Mouse (Mus musculus) pancreas, adult 10 weeks (tissue): ENCODE measurements around the gene Tmem56. TPM values are rescaled to one million over a fixed set of nuclear protein-coding genes. Genes with fewer than 3 reads are reported as not detected.

Experiments
- polyA plus RNA-seq: library from polyadenylated mRNA; stranded (reverse); fragments of 350-450 nt; fragmentation: Illumina TruSeq; extraction: RNeasy Lipid Tissue Mini Kit (QIAGEN cat#74804); gene quantifications from one replicate; pipeline ENCODE4 v1.2.3, GENCODE M21; 2015; ENCODE audit warnings: low read depth, low replicate concordance; ENCODE audit not compliant: insufficient read depth

The Tmem56 gene
- polyA plus RNA-seq = 2.1 TPM

GRCm38 (mm10) chr3:121282998-121283397 is at the start of gene Tmem56:
Gene Tmem56 (minus strand): TSS chr3:121283098.

DNA sequence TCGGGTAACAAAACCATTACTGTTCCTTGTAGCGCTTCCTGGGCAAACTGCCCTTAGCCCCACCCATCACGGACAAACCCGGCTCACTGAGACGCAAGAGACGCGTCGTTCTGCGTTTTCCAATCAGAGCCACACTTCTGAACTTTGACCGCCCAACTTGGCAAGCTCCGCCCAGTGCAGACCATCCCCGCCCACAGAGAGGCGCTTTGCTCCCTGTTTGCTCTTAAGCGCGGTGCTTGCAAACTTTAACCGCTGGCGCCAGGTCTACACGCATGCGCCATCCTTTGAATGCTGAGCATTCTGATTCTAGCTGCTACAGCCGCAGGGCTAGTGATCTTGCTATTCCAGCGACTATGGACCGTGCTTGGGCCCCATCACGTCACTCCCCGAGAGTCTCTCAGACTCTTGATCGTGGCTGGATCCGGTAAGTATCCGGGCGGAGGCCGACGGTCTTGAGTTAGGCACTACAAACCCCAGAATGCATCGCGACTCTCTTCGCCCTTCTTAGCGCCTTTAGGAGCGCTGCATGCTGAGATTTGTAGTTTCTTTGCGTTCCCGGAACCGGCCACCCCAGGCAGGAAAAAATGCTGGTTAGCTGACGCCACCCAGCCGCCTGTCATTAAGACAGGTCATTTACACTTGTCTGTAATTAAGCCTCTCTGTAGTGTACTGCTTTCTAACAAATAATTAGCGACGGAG is 8.8 kb upstream of the Tmem56 start, which contains the start of gene Alg14:
Gene Alg14, plus strand, starts transcription at position 214 of the 699 bp plus-strand sequence.

DNA sequence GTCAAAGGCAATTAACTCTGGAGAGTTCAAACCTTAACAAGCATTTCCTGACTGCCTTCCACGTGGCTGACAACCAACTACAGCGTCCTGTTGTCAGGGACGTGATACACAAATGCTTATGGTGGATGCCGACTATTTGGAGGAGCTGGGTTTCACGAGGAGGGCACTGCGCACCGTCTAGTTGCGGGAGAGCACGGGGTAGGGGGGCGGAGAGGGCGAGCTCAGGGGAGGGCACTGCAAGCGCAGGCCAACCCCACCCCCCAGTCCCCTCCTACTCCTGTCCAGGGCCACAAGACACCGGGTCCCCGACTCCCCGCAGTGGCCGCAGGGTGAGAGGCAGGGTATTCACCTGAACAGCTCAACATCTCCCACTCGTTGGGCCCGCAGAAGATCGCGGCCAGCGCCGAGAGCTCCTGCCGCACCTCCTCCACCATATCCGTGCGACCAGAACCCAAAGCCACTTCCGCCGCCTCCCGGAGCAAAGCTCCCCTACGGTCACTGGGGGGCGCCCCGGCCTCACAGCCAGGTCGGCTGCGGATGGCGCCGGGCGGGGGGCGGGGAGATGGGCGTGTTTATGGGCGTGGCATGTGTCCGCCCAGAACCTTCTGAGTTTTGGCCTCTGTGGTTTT is 111.5 kb downstream of the Tmem56 start, which contains the start of gene Rwdd3:
Gene Rwdd3, minus strand, starts transcription at position 453 of the 629 bp plus-strand sequence.

Other genes with a start within 250 kb of the Tmem56 start
- 1.9 TPM for gene Rwdd3, start 111.4 kb downstream of the Tmem56 start, polyA plus RNA-seq
- gene Alg14, start 8.7 kb upstream of the Tmem56 start, polyA plus RNA-seq = 2.5 TPM
- gene Cnn3, start 143.4 kb upstream of the Tmem56 start, polyA plus RNA-seq = 37.0 TPM
- 14.9 TPM for gene Slc44a3, start 249.3 kb upstream of the Tmem56 start, polyA plus RNA-seq